Mouse (Mus musculus): ENCODE data around the gene Inhba.
A peak's percentile ranks its signal among the peaks of the same experiment; 100 is the strongest.

Gene Inhba

GRCm38 (mm10) chr13:16011372-16012242 lies at the start of gene Inhba:
Inhba (plus strand) TSS chr13:16011851.
- DNase-seq: peak; percentile 40 to 47

GRCm38 (mm10) chr13:15976584-15976983 lies 35.1 kb upstream of the Inhba start:
- DNase-seq: no peak

DNA sequence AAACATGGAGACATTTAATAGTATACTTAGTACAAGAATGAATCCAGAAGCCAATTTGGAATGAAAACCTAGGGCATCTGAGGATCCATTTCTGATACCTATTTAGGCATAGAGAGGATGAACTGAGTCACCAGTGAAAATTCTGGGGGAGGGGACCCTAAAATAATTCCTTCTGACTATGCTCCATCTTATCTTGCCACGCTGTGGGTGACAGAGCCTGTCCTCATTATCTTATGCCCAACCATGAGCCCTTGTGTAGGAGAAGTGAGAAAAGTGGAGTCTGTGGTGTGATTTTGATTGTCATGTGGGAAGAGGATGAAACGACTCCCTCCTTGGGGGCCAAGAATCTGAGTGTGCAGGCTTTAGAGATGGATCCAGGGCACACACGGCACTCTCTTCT lies 32.1 kb upstream of the Inhba start:
- DNase-seq: no peak

DNA sequence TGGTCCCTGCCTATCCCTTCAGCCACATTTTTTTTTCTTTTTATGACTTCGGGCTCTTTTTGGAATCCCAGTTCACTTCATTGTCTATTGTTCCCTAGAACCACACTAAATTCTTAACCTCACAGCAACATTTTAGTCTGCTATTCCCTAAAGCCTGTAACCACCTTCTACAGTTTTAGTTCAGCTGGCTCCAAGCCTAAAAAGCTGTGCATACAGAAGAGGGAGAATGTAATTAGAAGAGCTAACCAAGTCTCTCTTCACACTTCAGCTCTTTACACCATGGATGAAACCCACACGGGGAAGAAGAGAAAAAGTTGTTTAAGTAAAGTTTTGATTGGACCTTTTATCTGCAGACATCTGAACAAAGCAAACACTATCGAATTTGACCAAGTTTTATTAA lies 29.6 kb upstream of the Inhba start:
- DNase-seq: no peak

- DNase-seq: no peak
Measured at GRCm38 (mm10) chr13:15985761-15986160, 25.9 kb upstream of the Inhba start.

DNA sequence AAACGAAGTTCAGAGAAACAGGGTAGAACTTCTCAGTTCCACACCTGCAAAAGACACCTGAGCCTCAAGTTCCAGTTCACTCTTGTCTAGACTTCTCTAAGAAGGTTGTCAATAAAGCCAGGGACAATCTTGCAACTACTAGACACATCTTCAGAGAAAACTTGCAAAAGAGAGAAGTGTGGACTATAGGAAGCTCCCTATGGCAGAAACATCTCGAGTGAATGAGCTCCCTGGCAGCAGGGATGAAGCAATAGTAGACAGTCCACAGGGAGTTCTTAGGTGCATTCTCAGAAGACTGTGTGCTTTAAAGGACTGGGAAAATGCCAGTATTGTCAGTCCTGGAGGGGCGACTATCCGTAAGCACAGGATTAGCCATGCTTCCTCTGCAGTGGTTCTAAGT lies 25.5 kb upstream of the Inhba start:
- DNase-seq: no peak

DNA sequence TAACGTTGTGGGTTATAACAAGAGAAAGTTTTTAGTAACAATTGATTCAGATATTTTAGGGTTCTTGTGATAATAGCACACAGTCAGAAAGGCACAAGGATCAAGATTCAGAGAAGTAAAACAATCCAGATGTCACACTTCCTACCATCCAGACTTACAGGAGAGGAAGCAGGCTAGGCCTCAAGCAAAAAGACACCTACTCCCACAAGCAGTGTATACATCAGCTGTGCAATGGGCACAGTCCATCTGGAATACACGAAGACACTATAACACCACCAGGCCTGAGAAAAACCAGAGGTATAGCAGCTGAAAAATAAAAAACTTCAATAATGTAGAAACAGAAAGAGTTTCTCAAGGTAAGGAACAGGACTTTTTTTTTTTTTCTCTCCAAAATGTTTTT lies 16.3 kb upstream of the Inhba start:
- DNase-seq: no peak

DNA sequence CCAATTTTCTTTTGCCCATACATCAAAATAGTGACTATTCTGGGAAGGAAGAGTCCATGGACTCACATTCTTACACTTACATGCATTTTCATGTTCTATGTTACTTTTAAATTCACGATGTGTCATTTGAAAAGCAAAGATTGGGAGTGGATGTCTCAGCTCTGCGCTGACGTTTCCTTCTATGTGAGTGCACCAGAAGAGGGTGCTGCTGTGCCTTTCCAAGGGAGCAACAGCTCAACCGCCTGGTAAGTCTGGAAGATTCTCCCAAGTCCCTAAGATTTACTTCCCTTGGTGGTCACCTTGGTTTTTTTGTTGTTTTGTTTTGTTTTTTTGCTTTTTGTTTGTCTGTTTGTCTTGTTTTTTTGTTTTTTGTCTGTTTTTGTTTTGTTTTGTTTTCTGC lies 6.1 kb upstream of the Inhba start:
- no peak for DNase-seq

- DNase-seq: no peak
Measured at GRCm38 (mm10) chr13:16007748-16008147, 3.9 kb upstream of the Inhba start.

DNA sequence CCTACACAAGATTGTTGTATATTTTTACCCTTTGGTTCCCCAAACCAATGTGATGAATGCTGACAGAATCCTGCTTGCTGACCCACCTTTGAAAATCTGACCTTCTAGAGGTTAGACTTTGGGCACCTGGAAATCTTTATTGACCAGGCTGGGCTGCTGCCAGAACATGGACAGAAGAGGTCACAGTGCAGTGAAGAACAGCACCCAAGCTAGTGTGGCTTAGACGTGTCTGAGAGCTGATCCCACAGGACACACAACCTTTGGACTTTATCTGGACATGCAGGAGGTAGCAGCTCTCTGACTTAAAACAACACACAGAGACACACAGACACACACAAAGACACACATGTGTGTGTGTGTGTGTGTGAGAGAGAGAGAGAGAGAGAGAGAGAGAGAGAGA lies 3.3 kb upstream of the Inhba start:
- no peak for DNase-seq

GRCm38 (mm10) chr13:16009766-16010465 lies 1.7 kb upstream of the Inhba start:
- DNase-seq: no peak

GRCm38 (mm10) chr13:16010586-16010985 lies 1.1 kb upstream of the Inhba start:
- DNase-seq: no peak

GRCm38 (mm10) chr13:16012243-16012887 lies 714 bp downstream of the Inhba start:
- DNase-seq: peak; percentile 67

- no peak for DNase-seq
Measured at GRCm38 (mm10) chr13:16014166-16014565, 2.5 kb downstream of the Inhba start.

- DNase-seq: no peak
Measured at GRCm38 (mm10) chr13:16016506-16016905, 4.9 kb downstream of the Inhba start.

GRCm38 (mm10) chr13:16017338-16017737 lies 5.7 kb downstream of the Inhba start:
- DNase-seq: no peak

DNA sequence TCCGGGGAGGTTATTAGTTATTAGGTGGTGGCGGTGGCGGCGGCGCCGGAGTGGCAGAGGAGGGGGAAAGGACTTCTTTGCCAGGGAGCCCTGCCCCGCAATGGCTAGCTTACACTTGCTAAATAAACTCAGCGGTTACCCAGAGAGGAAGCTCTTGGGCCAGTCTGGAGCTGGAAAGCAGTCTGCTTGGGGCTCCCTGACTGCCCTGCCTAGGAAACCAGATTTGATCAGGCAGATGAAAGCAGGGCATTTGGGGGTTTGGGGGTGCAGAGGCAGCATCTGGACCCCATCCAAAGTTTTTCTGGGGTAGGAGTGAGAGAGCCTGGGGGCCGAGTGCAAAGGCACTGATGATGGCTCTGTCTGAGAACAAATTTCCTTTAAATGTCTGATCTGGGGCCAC lies 6.1 kb downstream of the Inhba start:
- no peak for DNase-seq

DNA sequence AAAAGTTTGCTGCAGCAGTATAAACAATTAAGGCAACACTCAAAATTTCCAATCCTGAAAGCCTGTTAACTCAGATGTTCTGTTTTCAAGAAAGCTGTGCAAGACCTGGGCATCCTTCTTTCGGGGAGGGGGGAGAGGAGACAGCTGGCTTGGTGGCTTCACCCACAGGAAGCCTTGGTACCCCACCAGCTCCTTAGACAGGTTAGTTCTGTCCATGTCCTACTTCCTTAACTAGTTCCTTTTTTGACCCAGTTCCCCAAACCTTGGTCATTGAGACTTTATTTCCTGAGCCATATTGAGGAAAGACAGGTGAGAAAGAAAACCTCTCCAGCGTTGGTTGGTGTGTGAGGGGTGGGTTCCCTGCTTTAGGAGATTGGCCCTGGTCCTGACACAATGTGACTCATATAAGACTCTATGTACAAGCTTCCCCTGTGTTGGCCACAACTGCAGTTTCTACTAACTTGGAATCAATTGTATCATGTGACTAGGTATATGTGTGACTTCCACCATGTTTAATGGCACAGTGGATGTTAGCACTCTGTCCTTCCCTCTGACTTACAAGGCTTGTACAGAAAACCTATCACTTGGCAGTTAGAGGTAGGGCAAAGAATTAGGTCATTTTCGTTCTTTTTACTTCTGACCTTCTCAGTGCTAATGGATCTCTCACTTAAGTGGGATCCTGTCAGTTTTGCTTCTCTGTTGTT lies 7.3 kb downstream of the Inhba start:
- DNase-seq: no peak

DNA sequence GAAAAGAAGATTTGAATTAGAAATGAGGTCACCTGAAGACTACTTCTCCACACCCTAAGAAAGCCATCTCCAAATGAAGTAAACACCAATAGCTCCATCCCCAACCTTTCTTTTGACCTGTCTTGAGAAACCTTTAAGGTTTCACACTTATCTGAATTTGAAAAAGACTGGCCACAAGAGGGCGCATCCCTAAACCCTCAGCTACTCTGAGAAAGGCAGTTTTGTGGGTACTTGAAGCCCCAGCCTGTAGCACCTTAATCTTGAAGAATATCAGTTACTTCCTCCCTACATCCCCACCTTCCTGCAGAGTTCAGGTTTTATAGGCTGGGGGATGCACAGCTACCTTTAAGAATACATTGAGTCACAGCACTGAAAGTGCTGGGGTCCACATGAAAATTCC lies 9.0 kb downstream of the Inhba start:
- peak; percentile 60 to 64 for DNase-seq

DNA sequence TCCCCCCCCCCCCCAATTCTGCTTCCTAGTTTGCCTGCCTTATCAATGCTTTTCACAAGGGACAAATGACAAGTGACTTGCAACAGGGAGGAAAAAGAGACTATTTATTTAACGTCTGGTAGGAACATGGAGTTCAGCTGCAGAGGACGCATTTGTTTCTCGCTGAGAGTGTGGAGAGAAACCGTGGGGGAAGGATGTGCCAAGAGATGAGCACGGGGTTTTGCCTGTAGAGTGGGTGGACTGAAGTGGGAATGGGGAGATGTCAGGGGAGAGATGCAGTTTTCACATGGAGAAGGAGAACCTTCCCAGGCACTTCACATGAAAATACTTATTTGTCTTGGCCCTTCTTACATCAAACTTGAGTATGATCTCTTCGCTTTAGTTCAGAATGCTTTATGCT lies 9.5 kb downstream of the Inhba start:
- no peak for DNase-seq

- no peak for DNase-seq
Measured at GRCm38 (mm10) chr13:16021849-16022248, 10.2 kb downstream of the Inhba start.

- no peak for DNase-seq
Measured at GRCm38 (mm10) chr13:16022536-16022935, 10.9 kb downstream of the Inhba start.

Measured in B cell, adult 2 months (primary cell).